Mouse (Mus musculus): ENCODE measurements around the gene Zyx.

Gene Zyx

GRCm38 (mm10) chr6:42370630-42371363, 21.4 kb downstream of the Zyx start:
- DNase-seq = no peak

DNA sequence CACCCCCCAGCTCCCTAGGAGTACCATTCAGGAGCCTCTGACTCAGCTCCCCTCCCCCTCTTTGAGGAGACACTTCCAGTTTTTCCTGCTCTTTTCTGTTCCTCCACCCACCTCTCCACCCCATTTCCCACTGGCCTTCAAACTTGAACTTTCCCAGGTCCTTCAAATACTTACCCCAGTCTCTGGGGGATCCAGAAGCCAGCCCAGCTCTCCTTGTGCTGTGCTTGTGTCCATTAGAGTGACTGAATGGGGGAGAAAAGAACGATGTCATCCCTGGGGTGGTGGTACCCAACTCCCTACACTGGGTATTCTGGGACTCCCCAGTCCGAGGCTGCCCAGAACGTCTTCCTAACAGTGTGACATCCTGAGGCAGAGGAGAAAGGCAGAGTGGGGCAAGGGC, 22.6 kb downstream of the Zyx start:
- DNase-seq = no peak

GRCm38 (mm10) chr6:42372421-42372815, 23.0 kb downstream of the Zyx start:
- DNase-seq = no peak

GRCm38 (mm10) chr6:42372816-42373547, 23.6 kb downstream of the Zyx start, which contains the start of gene Epha1:
TSS of gene Epha1 (minus strand) at chr6:42373268.
- peak; percentile 73 to 76 for DNase-seq

- no peak for DNase-seq
Observed at GRCm38 (mm10) chr6:42373669-42374430, 24.4 kb downstream of the Zyx start.

GRCm38 (mm10) chr6:42374701-42375100, 25.3 kb downstream of the Zyx start:
- DNase-seq = no peak

DNA sequence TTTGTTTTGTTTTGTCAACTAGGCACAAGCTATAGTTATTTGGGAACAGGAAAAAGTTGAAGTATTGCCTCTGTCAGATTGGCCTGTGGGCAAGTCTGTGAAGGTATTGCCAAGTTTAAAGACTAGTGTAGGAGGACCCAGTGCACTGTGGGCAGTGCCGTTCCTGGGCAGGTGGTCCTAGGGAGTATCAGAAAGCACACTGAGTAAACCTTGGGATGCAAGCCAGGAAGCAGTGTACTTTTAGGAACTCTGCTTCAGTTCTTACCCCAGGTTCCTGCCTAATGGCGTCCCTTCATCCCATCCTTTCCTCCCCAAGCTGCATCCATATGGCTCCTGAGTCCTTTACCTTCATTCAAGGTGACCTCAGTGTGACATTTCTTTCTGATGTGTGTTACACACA, 25.7 kb downstream of the Zyx start:
- DNase-seq = no peak

- DNase-seq = no peak
Observed at GRCm38 (mm10) chr6:42376016-42376415, 26.6 kb downstream of the Zyx start.

DNA sequence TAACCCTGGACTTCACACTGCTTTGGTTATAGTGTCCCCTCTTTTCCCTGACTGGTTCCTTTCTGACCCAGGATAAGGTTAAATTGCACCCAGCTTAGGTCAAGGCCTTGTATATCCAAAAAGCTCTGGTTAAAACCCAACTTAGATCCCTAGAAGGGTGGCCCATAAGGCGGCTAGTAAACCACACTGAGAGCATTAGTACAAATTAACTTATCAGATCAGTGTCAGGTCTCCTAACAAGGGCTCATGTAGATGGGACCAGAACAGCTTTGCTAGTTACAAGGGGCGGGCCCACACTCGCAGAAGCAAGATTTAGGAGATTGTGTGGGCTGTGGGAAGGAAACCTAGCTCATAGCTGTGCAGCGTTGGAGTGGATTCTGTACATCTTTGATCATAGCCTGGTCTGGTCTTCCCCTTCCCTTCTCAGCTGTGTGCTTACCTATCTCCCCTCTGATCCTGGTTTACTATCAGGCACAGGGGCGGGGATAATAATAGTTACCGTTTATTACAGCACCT, 27.1 kb downstream of the Zyx start:
- no peak for DNase-seq

- no peak for DNase-seq
Observed at GRCm38 (mm10) chr6:42377280-42377679, 27.9 kb downstream of the Zyx start.

GRCm38 (mm10) chr6:42379551-42379950, 30.1 kb downstream of the Zyx start:
- DNase-seq = no peak

DNA sequence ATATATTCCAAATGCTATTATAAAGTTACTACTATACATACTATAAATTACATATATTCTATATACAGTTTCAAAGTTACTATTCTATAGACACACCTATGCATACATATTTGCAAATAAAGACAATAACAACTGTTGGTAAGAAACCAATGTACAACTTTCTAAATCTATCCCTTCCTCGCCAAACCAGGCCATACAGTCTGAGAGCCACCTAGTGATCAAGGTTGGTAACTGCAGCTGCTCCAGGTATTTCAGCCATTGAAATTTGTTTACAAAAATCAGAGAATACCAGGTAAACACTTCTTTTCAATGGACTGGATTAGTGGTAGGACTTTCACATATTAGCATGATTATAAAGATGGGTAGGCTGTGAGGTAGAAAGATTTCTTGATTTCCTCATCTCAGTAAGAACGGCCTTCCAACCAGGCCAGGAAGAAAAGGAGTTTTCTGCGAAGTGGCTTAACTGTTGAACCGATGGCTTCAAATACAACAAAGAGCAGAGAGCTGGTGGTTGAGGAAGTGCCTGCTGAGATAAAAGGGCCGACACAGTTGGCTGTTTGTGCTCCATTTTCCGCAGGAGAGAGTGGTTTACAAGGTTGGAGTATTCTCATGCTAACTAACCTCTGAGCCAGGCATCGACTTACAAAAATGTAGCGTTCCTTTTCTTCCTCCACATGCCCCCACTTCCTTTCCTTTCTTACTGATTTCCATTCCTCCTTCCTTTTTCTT, 31.1 kb downstream of the Zyx start:
- peak; percentile 60 to 70 for DNase-seq

GRCm38 (mm10) chr6:42381221-42381620, 31.8 kb downstream of the Zyx start:
- DNase-seq = no peak

DNA sequence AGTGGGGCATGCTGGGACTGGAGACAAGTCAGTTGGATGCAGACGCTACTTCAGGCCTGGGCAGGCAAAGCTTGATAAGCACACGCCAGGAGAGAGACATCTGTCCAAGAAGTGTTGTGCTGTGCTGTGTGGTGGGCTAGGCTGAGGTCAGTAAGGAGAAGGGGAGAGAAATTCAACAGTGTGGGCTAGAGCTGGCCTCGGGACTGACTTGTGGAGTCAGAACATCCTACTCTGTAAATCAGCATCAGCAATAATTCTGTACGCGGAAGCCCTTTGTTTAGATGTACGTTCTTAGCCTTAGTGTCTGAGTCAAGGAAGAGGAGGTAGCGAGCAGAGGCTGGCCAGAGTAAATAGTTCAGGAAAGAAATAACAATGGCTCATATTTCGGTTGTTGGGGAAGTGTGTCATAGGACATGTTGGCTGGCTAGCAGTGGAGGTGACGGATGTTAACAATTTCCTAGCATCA, 32.5 kb downstream of the Zyx start:
- no peak for DNase-seq

DNA sequence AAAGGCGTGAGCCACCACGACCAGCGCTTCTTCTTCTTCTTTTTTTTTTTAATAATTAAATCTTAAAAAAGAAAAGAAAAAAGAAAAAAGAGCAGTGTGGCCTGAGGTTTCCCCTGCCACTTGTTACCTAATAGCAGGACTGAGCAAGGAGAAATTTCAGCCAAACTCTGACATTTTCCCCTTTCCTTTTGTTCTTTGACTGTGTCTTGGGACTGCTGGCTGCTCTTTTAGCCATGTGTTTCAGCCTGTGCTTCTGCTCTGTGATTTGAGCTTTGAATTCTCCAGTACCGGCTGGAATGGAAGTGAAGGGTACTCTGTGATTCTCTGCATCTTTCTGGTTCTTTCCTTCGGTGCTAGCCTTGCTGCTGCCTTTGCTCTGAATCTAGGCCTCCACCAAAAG, 33.9 kb downstream of the Zyx start:
- no peak for DNase-seq

DNA sequence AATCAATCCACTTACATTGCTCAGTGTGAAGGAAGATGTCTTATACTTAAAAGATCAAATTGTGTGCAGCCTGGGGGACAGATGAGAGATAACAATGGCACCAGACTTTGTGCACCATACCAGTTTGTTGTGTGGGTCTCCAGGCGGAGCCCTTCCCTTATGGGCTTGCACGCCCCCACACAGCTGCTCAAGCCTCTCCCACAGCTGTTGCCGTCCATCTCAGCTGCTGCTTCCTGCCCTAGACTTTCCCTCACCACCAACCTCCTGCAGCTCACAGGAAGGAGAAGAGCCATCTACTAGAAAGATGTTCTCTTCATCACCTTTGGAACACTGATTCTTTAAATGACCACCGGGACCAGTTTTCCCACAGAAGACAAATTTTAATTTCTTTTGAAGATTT, 36.2 kb downstream of the Zyx start:
- DNase-seq = no peak

GRCm38 (mm10) chr6:42391796-42392330, 42.4 kb downstream of the Zyx start:
- DNase-seq = no peak

DNA sequence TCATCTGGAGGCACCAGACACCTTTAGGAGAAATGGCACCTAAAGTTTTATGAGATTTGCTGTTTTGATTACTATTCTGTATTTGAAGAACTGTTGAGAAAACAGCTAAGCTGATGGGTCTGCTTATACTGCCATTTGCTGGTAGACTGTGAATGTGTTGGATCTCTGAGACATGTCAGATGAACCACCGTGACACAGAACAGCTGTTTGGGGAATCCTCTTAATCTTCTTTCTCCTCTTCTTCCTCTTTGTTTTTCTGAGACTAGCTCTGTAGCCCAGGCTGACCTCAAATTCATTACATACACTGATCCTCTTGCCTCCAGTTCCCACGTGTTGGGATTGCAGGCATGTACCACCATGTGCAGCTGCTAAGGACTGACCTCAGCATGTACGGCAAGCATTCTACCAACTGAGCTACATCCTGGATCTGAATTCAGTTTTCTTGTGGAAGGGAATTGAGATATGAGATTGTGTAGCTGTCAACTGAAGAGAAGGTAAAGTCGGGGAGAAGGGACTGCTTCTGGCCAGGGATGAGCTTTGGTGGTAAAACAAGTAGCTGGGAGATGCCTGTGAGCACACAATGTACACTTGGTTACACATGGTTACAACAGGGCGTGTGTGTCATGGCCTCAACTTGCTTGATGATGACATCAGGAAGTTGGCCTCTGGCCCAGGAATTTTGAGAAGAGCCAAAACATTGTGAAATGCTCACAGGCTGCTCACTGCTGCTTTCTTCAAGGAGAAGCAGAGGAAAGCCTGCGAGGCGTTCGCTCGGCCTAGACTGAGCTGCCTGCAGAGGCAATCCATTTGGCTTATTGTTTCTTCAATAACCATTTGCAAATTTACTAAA, 46.8 kb downstream of the Zyx start:
- DNase-seq = peak; percentile 38 to 42

DNA sequence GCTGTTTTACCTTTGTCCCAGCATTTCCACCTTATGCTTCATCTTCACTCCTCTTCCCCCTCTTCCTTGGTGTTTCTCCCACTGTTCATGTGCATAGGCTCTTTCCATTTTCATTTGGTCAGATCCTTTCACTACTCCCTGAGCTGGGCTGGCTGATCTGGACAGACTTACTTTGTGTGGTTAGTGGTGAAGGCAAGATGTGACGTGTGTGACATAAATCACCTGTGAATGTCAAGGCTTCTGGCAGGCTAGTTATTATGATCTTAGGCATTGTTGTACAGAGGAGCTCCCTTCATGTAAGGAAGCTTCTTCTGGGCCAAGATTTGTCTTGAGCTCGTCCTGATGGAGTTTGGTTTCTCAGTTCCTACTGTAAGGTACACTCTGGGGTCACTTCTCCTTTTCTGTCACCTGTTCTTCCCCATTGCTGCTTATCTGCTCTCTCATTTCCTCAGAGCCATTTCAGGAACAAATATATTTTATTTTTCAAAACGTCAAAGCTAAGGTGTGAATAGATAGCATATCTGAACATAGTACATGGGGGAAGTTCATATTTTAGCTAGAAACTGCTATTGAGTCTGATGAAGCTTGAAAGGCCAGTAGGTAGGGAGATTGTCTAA, 47.7 kb downstream of the Zyx start:
- DNase-seq = no peak

GRCm38 (mm10) chr6:42398285-42398684, 48.9 kb downstream of the Zyx start:
- DNase-seq = no peak

DNA sequence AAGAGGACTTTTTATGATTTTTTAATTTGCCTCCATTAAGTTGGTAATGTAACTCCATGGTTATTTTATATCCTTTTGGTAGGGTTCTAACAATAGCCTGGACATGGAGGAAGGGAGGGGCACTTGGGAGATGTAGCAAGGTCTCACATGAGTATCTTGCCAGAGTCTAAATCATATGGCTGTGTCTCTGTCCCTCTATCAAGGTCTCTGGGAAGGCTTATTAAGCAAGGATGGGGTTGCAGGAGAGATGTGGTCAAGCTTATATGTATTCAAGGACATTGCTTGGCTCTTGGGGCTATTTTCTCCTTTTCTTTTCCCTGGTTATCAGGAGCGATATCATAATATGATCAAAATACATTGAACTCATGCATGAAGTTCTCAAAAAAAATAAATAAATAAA, 49.6 kb downstream of the Zyx start:
- no peak for DNase-seq
